Mouse (Mus musculus) WW6 (cell line): ENCODE results near the gene Ttll9.

Source experiments
- DNase-seq: peaks from one replicate; pipeline ENCODE4 v3.0.0-alpha.2; 2013; ENCODE audit warnings: low read depth, low spot score

Gene Ttll9

DNA sequence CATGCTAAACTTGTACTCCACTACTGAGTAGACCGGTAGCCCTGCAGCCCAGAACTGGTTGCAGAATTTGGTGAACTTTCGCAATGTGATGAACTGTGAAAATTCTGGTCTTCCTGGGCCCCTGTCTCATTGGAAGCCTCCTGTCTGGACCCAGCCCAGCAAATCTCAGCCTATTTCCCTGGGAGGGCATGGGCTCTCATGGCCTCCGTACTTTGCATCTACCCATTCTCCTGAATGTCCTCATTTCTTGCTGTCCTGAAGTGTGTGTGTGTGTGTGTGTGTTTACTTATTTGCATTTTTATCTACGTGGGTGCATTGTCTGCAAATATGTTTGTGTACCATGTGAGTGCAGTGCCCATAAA lies 87.7 kb downstream of the Ttll9 start:
- no peak for DNase-seq

DNA sequence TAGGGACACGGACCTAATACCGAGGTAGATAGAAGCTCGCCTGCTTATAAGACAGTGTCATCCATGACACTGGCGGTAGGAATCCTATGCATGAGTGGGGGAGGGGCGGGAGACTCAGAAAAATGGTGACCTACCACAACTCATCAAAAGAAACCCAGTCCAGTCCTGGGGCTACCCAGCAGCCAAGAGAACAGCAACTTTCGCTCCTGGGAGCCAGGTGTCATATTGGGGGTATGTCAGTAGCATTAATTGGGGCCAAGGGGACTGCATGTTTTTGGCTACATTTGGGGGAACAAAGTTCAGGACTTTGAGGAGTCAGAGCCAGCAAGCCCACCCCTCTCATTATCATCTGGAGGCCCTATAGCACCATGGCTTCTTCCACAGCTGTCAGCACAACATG lies 88.8 kb downstream of the Ttll9 start:
- DNase-seq, result no peak

DNA sequence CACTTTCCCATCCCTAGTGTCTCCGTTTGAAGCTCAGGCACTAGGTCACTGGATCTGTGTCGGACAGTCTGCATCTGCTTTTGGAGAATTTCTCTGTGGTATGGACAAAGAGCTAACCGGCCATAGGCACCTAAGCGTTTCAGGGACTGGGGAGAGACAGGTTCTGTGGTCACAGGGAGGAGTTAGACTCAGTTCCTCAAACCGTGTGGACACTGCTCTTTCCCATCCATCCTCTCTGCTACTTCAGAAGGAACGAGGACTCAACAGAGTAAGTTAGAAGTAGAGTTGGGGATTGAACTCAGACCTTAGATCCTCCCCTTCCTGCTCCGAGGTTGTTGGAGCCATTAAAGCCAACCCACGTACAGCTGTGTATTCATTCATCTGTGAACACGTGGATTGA lies 89.3 kb downstream of the Ttll9 start:
- no peak for DNase-seq

GRCm38 (mm10) chr2:153052700-153053351 lies 90.5 kb downstream of the Ttll9 start:
- DNase-seq, result no peak

GRCm38 (mm10) chr2:153053896-153054295 lies 91.6 kb downstream of the Ttll9 start:
- DNase-seq, result no peak

GRCm38 (mm10) chr2:153055270-153055920 lies 93.1 kb downstream of the Ttll9 start:
- DNase-seq, result no peak
